Mouse (Mus musculus) myocyte (in vitro differentiated cells): Measurements from ENCODE around the gene Itgb1. TPM values are rescaled to one million over a fixed set of nuclear protein-coding genes. Genes with fewer than 3 reads are reported as not detected.

ENCODE experiments used
- H3K27me3 ChIP-seq: one replicate; pipeline ENCODE4 v1.6.1; 2011; ENCODE audit not compliant: control insufficient read depth, insufficient read depth, insufficient read length
- H3K36me3 ChIP-seq: one replicate; pipeline ENCODE4 v1.6.1; 2011; ENCODE audit not compliant: control insufficient read depth, insufficient read depth
- H3K4me2 ChIP-seq: one replicate; pipeline ENCODE4 v1.6.1; 2011; ENCODE audit warnings: low read depth, control low read depth
- H3K4me3 ChIP-seq: one replicate; pipeline ENCODE4 v1.5.1; 2011; ENCODE audit warnings: mild to moderate bottlenecking, control low read depth, moderate library complexity
- H3K79me2 ChIP-seq: one replicate; pipeline ENCODE4 v1.6.1; 2011; ENCODE audit not compliant: control insufficient read depth, insufficient read depth
- H3ac ChIP-seq: one replicate; pipeline ENCODE4 v1.6.1; 2011; ENCODE audit not compliant: control insufficient read depth, insufficient read length
- CEBPB ChIP-seq: IDR thresholded peaks from 2 replicates; pipeline ENCODE4 v1.6.1; 2011; ENCODE audit warnings: mild to moderate bottlenecking, moderate library complexity; ENCODE audit not compliant: poor library complexity, insufficient read depth, severe bottlenecking
- E2F4 ChIP-seq: IDR thresholded peaks from one replicate; pipeline ENCODE4 v1.6.1; 2011; ENCODE audit warnings: mild to moderate bottlenecking, control low read depth, moderate library complexity; ENCODE audit not compliant: insufficient read depth
- MAX ChIP-seq: IDR thresholded peaks from one replicate; pipeline ENCODE4 v1.6.1; 2011; ENCODE audit warnings: low read depth, mild to moderate bottlenecking, control low read depth
- MYOD1 ChIP-seq, 3 experiments: IDR thresholded peaks; one replicate each; pipeline ENCODE4 v1.6.1; 2011; ENCODE audit warnings: control low read depth in 2 of 3, low read depth in 2 of 3, mild to moderate bottlenecking in 2 of 3, moderate library complexity in 1 of 3; ENCODE audit not compliant: insufficient read length in 2 of 3, control insufficient read depth in 1 of 3
- MYOG ChIP-seq, 3 experiments: IDR thresholded peaks; one replicate each; pipeline ENCODE4 v1.6.1; 2011; ENCODE audit warnings: control low read depth in 2 of 3, low read depth in 2 of 3, mild to moderate bottlenecking in 2 of 3; ENCODE audit not compliant: insufficient read length in 2 of 3, control insufficient read depth in 1 of 3, insufficient read depth in 1 of 3
- POLR2A ChIP-seq: IDR thresholded peaks from one replicate; pipeline ENCODE4 v1.6.1; 2011; ENCODE audit warnings: low read depth, mild to moderate bottlenecking, control low read depth, moderate library complexity; ENCODE audit not compliant: insufficient read length
- POLR2AphosphoS2 ChIP-seq: IDR thresholded peaks from one replicate; pipeline ENCODE4 v1.6.1; 2011; ENCODE audit warnings: low read depth, control low read depth; ENCODE audit not compliant: insufficient read length
- REST ChIP-seq: IDR thresholded peaks from one replicate; pipeline ENCODE4 v1.6.1; 2011; ENCODE audit warnings: mild to moderate bottlenecking, control low read depth, moderate library complexity; ENCODE audit not compliant: insufficient read depth, insufficient read length
- SRF ChIP-seq: IDR thresholded peaks from one replicate; pipeline ENCODE4 v1.6.1; 2011; ENCODE audit warnings: low read depth; ENCODE audit not compliant: control insufficient read depth, insufficient read length
- TCF12 ChIP-seq: IDR thresholded peaks from one replicate; pipeline ENCODE4 v1.6.1; 2011; ENCODE audit warnings: mild to moderate bottlenecking, control low read depth; ENCODE audit not compliant: poor library complexity, insufficient read depth, severe bottlenecking
- TCF3 ChIP-seq: IDR thresholded peaks from one replicate; pipeline ENCODE4 v1.6.1; 2011; ENCODE audit warnings: low read depth, control low read depth; ENCODE audit not compliant: insufficient read length
- USF1 ChIP-seq: IDR thresholded peaks from one replicate; pipeline ENCODE4 v1.6.1; 2011; ENCODE audit warnings: low read depth, mild to moderate bottlenecking, control low read depth, moderate library complexity
- polyA plus RNA-seq: library from polyadenylated mRNA; unstranded; fragments of >200 nt; fragmentation: generic; extraction: Trizol; gene quantifications from one replicate; pipeline ENCODE4 v1.2.1, GENCODE M21; 2012; ENCODE audit warnings: missing spikeins

The Itgb1 gene
- polyA plus RNA-seq, 1 experiment = 232 TPM

GRCm38 (mm10) chr8:128704376-128704775 is 18.9 kb downstream of the Itgb1 start:
- no peak overlapping the region for H3ac ChIP-seq
- H3K36me3 ChIP-seq = peaks cover 29% of the 10 kb centered on the region
- TF ChIP-seq CEBPB = no peak
- no peak for TF ChIP-seq TCF3
- no peak for TF ChIP-seq POLR2AphosphoS2
- TF ChIP-seq REST = no peak
- TF ChIP-seq MAX = no peak
- H3K79me2 ChIP-seq = peaks cover 92% of the 10 kb centered on the region
- H3K27me3 ChIP-seq = no peaks in the 10 kb centered on the region
- H3K4me2 ChIP-seq = no peak overlapping the region
- H3K4me3 ChIP-seq = no peak overlapping the region

- H3K4me3 ChIP-seq = no peak overlapping the region
- peaks cover 92% of the 10 kb centered on the region for H3K79me2 ChIP-seq
- peaks cover 32% of the 10 kb centered on the region for H3K36me3 ChIP-seq
- no peak overlapping the region for H3ac ChIP-seq
- no peak overlapping the region for H3K4me2 ChIP-seq
- TF ChIP-seq MAX = no peak
- H3K27me3 ChIP-seq = no peaks in the 10 kb centered on the region
Measured at GRCm38 (mm10) chr8:128704836-128705235, 19.4 kb downstream of the Itgb1 start.

GRCm38 (mm10) chr8:128709261-128709660 is 23.8 kb downstream of the Itgb1 start:
- H3K36me3 ChIP-seq = peaks cover 74% of the 10 kb centered on the region
- H3K4me3 ChIP-seq = no peak overlapping the region
- H3K27me3 ChIP-seq = no peaks in the 10 kb centered on the region
- no peak for TF ChIP-seq MAX
- TF ChIP-seq E2F4 = no peak
- TF ChIP-seq SRF = no peak
- TF ChIP-seq POLR2A = no peak
- no peak for TF ChIP-seq USF1
- no peak for TF ChIP-seq POLR2AphosphoS2
- TF ChIP-seq TCF3 = no peak
- TF ChIP-seq TCF12 = no peak
- no peak for TF ChIP-seq MYOG (IDR thresholded peaks at IDR 0.05; ENCODE audit: control insufficient read depth in 1 of 3, insufficient read depth in 1 of 3, insufficient read length in 2 of 3, low read depth in 2 of 3)
- no peak for TF ChIP-seq REST
- TF ChIP-seq CEBPB = no peak
- no peak for TF ChIP-seq MYOD1 (IDR thresholded peaks at IDR 0.05; ENCODE audit: control insufficient read depth in 1 of 3, insufficient read length in 2 of 3, low read depth in 2 of 3)
- no peak overlapping the region for H3ac ChIP-seq
- peaks cover 76% of the 10 kb centered on the region for H3K79me2 ChIP-seq
- H3K4me2 ChIP-seq = no peak overlapping the region

GRCm38 (mm10) chr8:128716184-128716583 is 30.7 kb downstream of the Itgb1 start:
- TF ChIP-seq REST (no peak), POLR2AphosphoS2 (no peak), MAX (no peak), TCF3 (no peak)
- Histone ChIP-seq H3K79me2 (peaks cover 31% of the 10 kb centered on the region), H3K36me3 (peaks cover 87% of the 10 kb centered on the region)

GRCm38 (mm10) chr8:128724819-128725218 is 39.4 kb downstream of the Itgb1 start:
- Histone ChIP-seq H3K4me2 (no peak overlapping the region), H3K36me3 (peaks cover 81% of the 10 kb centered on the region), H3K79me2 (no peaks in the 10 kb centered on the region), H3ac (no peak overlapping the region), H3K27me3 (no peaks in the 10 kb centered on the region), H3K4me3 (no peak overlapping the region)
- no peak for TF ChIP-seq E2F4
- TF ChIP-seq MAX = no peak
- no peak for TF ChIP-seq TCF12

More at GRCm38 (mm10) chr8:128716184-128716583, 30.7 kb downstream of the Itgb1 start:
- no peaks in the 10 kb centered on the region for H3K27me3 ChIP-seq
- H3ac ChIP-seq = no peak overlapping the region
- H3K4me3 ChIP-seq = no peak overlapping the region
- H3K4me2 ChIP-seq = no peak overlapping the region

- no peak for TF ChIP-seq TCF3
- TF ChIP-seq MAX = no peak
- no peak for TF ChIP-seq TCF12
- TF ChIP-seq SRF = no peak
- H3ac ChIP-seq = no peak overlapping the region
- no peak overlapping the region for H3K4me3 ChIP-seq
- H3K79me2 ChIP-seq = no peaks in the 10 kb centered on the region
- H3K27me3 ChIP-seq = no peaks in the 10 kb centered on the region
- no peak overlapping the region for H3K4me2 ChIP-seq
- peaks cover 71% of the 10 kb centered on the region for H3K36me3 ChIP-seq
Measured at GRCm38 (mm10) chr8:128727213-128727612, 41.8 kb downstream of the Itgb1 start.
